Mouse (Mus musculus) c-Kit-positive CD71-positive TER-119-negative erythroid progenitor cells, embryonic 14.5 days (primary cell): ENCODE measurements around the gene Nox4.

Experiments used
- DNase-seq: peaks from one replicate; pipeline ENCODE4 v3.0.0-alpha.2; 2013; ENCODE audit warnings: low read depth

The Nox4 gene

DNA sequence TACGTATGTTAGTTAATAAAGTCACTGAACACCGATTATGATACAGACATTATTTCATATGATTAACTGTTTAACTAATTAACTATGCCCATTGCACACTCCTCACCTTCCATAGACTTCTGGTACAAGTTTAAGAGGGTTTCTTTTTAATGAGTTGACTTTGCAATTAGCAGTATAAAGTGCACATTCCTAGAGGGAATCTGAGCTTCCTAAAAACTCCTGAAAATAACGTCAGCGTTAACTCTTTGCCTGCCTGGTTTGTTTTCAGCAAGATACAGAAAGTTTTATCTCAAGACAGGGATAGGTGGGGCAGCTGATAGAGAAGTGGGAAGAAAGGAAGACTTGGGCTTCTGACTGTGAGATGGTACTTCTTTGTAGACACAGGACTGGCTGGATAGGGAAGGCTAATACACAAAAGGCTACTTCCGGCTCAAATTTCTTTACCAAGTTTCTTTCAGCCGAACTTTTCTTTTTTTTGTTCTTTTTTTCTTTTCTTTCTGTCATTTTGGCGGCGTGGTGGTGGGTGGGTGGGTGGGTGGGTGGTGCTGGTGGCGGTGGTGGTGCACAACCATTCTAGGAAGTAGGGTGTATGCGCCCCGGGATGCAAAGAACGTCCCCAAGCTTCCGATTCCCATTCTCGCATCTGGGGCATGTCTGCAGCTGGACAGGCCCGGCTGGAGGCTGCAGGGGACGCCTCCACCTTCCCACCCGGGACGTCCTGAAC, at the start of gene Nox4:
TSS of gene Nox4 (plus strand) at position 241 of the 724 bp plus-strand sequence.
- DNase-seq = no peak

DNA sequence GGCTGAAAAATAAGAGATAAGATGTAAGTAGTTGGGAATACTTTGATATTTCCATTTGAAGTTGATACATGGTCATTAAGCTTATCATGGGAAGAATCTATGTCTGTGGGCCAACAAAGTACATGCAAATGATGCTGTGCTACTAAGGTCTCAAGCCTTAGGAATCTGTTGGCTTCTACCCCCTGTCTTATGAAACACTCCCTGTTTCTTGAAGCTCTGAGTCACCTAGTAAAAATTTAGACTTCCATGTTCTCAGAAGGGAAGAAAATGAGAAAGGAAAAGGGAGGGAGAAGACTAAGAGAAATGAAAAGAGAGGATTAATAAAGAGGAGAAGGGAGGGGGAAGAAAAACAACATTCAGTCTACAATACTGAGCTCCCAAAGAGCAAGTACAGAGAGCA, 41.1 kb upstream of the Nox4 start:
- no peak for DNase-seq

DNA sequence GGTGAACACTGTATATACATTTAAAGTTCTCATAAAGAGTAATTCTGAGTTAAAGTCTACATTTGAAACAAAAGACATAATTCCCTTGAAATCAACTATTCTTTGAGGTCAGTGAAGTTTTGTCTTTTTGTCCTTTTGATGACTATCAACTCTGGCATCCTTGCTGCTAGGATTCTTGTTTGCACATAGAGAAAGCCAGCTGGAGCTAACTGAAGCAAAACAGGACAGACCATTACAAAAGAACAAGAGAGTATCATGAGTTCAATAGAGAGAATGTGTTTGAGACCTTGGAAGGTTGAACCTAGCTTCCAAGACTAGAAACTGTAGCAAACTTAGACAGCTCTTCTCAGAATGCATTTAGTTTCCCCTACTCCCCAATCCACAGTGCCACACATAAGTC, 24.2 kb upstream of the Nox4 start:
- no peak for DNase-seq

DNA sequence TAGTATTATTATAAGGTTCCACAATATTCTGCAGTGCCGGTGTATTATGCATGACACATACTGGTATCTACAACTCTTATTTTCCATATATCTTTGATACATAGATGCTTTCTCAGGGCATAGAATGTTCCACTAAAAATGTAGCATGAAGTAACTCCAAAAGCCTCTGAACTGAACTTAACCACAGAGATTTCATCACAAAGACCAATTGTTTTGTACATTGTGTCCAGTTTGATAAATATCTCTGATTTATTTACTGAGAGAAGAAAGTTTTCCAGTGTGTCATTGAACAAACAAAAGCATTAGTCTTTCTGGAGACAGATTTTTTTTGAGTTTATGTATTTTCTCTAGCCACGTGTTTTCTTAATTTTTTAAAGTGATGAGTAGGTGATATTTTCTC, 23.1 kb upstream of the Nox4 start:
- no peak for DNase-seq

GRCm38 (mm10) chr7:87225617-87226016, 20.3 kb upstream of the Nox4 start:
- DNase-seq = no peak

DNA sequence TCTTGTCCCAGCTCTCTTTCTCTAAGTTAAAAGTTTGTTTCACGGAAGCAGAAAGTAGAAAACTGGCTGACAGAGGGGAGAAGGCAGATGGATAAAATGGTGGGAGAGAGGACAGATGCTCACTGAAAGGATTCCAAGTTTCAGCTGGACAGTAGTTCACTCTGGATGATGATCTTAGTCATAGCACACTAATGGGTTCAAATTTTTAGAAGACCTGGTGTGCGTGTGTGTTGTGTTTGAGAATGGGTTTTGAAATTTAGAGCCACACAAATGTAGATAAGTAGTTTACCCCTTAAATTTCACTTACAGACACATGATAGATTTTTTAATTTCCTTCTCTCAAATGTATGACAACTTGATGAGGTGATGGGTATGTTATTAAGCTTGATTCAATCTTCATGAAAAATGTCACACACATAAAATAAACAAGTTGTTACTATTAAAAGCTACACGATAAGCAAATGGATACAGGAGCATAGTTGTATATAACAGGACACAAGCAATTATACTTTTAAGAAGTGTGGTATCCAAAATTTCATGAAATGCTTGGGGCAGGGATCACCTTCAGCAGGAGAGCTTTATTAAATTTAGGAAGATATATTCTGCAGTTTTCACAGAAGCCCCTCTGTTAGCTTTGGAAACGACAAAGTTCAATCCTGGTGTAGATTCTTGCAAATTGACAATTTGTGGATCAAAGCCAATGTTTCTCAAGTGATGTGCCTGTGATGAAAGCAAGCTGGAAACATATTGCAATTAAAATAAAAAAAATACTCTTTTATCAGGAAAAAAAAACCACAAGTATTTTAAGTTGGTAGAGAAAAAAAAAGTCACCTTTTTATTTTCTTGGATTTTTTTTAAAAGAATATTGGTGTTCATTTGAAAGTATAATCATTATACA, 18.6 kb upstream of the Nox4 start:
- no peak for DNase-seq

- no peak for DNase-seq
These were observed 16.4 kb upstream of the Nox4 start for GRCm38 (mm10) chr7:87229502-87229901.

- DNase-seq = no peak
These were observed 4.8 kb upstream of the Nox4 start for GRCm38 (mm10) chr7:87241139-87241538.

GRCm38 (mm10) chr7:87246580-87246934, 661 bp downstream of the Nox4 start:
- no peak for DNase-seq

- no peak for DNase-seq
These were observed 1.0 kb downstream of the Nox4 start for GRCm38 (mm10) chr7:87246940-87247339.

DNA sequence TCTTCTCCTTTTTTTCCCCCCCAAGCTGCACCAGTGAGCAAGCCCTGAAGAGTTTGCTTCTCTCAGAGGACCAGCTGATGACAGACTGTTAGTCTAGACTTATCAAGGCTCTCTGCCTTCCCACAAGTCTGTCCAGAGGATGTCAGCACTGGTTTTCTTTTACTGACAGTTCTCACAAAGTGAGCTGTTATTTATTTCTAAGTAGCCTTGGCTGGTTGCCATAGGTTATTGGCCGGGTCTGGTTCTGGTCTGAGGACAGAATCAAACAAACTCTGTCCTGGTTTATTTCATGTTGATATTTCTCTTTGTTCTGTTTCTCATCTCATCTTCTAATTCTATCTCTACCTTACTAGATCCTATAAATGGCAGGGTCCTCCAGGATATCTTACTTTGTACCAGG, 2.0 kb downstream of the Nox4 start:
- DNase-seq = no peak

DNA sequence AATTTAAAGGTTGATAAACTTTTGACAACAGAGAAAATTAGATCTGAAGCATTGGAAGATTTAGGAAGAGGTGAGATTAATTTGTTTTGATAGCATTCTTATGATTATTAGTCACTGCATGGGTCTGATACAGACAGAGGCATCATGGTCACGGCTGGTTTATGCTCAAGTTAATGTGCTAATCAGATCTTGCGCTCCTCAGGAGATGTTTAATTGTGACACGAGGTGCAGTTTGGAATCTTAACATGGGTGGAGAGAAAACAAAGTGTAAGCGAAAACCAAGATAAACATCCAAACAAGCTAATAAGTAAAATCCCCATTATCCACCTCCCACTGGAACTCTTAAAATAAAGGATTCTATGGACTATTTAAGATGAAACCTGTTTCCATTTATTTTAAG, 6.2 kb downstream of the Nox4 start:
- DNase-seq = no peak

DNA sequence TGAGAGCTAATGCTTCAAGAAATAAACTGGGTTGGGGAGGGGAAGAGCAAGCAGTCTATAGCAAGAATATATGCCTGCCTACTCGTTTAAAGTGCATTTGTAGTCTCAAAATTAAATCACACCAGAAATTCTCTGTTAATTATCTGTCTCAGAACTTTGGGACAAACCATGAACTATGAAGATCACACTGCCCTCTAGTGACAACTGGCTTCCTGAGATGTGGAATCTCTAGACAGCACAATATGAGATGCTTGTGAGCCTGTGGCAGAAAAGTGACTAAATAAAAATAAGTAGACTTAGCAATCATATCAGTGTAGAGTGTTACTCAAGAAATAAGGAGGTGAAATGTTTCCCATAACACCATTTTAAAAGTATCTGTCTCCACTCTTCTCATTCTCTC, 31.3 kb downstream of the Nox4 start:
- DNase-seq = no peak

DNA sequence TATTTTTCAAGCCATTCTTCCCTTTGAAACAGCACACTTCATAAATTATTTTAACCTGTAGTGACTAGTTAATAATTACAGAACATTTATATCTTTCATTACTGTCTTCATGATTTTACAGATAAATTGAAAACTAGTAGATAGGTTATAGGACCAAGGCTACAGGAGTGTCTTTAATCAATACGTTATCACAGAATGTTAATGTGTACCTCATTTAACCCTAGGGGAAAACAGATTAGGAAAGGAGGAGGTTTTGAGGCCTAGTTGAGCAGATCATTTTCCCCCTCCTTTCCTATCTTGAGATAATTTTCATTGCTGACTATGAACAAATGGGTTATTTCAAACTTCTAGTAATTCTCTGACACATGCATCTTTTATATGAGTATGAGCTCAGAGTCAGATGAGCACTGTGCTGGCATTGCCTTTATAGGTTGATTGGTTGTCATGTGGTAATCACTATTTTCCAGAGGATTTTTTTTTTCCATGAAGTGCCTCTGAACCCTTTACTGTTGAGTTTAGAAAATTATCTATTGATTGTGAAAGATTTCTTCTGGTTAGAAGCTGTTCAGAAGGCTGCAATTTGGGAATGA, 57.9 kb downstream of the Nox4 start:
- no peak for DNase-seq

DNA sequence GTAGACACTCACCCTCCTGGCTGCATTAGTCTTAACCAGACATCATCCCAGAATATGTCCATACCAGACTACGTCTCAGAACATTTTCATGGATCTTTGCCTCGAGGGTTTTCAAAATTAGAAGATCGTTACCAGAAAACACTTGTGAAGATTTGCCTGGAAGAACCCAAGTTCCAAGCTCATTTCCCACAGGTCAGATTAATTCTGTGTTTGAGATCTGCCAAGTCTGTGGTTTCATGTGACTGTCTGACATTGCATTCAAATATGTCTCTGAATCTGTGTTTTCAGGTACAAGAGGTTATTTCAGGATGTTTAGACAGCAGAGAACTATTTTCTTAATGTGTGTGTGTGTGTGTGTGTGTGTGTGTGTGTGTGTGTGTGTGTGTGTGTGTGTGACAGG, 75.7 kb downstream of the Nox4 start:
- no peak for DNase-seq

- DNase-seq = no peak
These were observed 76.2 kb downstream of the Nox4 start for GRCm38 (mm10) chr7:87322085-87322484.

DNA sequence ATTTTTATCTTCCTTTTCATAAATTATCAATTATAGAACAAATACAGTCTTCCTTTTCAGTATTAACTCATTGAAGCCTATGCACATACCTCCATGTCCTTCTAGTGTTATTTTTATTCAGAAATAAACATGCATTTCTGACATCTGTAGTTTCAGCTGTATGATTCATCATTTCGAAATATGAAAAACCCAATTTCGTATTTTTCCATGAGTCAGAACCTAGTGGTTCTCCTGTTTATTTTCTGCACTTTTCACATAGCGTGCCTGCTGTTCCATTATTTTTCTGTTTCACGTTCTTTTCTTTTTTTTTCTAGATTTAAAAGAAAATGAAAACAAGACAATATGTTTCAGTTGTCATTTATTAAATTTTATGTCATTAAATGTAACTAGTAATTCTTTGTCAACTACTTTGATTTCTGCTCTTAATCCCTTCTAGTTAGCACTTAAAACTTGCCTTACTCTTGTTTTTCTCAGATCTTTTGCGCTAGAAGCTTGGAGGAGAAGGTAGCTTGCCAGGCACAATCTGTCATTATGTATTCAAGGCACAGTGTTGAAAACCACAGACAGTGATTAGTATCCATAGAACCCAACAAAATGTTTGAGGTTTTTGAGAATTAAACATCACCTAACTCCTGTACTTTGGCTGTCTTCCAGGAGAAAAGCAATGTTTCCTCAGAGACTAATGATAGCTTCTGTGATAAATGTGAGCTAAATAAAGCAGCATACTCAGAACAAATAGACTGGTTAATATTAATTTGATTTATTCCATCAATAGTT, 85.1 kb downstream of the Nox4 start:
- no peak for DNase-seq

- no peak for DNase-seq
These were observed 99.7 kb downstream of the Nox4 start for GRCm38 (mm10) chr7:87345598-87345997.

- no peak for DNase-seq
These were observed 106.9 kb downstream of the Nox4 start for GRCm38 (mm10) chr7:87352818-87353217.

GRCm38 (mm10) chr7:87367834-87368233, 121.9 kb downstream of the Nox4 start:
- no peak for DNase-seq

GRCm38 (mm10) chr7:87369131-87369530, 123.2 kb downstream of the Nox4 start:
- DNase-seq = no peak

GRCm38 (mm10) chr7:87370789-87371188, 124.9 kb downstream of the Nox4 start:
- DNase-seq = no peak
